Mouse (Mus musculus) brain, embryonic 14.5 days (tissue): ENCODE measurements at regions not wholly inside any gene's neighbourhood (a gene's known extent, or its start where the extent isn't known, plus 50 kb on each side); places are given as distances from the start of the nearest gene placed in this dataset.

Experiments
- CTCF ChIP-seq: fragments of 200-500 bp; IDR thresholded peaks from 2 replicates; pipeline ENCODE4 v1.5.1; 2012; ENCODE audit warnings: inconsistent platforms, mild to moderate bottlenecking, moderate library complexity, borderline replicate concordance; ENCODE audit not compliant: insufficient read depth, insufficient read length; ENCODE audit errors: extremely low read depth
- POLR2A ChIP-seq: fragments of 200-500 bp; IDR thresholded peaks from 2 replicates; pipeline ENCODE4 v1.6.1; 2012; ENCODE audit warnings: mild to moderate bottlenecking, inconsistent platforms, borderline replicate concordance; ENCODE audit not compliant: poor library complexity, insufficient read depth, insufficient read length, severe bottlenecking; ENCODE audit errors: extremely low read depth

- TF ChIP-seq POLR2A (no peak), CTCF (no peak)
Measured at GRCm38 (mm10) chr12:62775974-62776373, 1253.0 kb downstream of the Lrfn5 start.
